Mouse (Mus musculus) frontal cortex, postnatal 14 days (tissue): ENCODE measurements at regions not wholly inside any gene's neighbourhood (a gene's known extent, or its start where the extent isn't known, plus 50 kb on each side); places are given as distances from the start of the nearest gene placed in this dataset.
"Not testable (repeated sequence)": the region's sequence is repeated elsewhere in the genome, so short reads cannot be mapped to it uniquely, and the experiment has no call there.

ENCODE experiments used
- DNase-seq, 2 experiments: peaks; one replicate each; pipeline ENCODE4 v3.0.0; 2022; ENCODE audit warnings: low spot score in 2 of 2

DNA sequence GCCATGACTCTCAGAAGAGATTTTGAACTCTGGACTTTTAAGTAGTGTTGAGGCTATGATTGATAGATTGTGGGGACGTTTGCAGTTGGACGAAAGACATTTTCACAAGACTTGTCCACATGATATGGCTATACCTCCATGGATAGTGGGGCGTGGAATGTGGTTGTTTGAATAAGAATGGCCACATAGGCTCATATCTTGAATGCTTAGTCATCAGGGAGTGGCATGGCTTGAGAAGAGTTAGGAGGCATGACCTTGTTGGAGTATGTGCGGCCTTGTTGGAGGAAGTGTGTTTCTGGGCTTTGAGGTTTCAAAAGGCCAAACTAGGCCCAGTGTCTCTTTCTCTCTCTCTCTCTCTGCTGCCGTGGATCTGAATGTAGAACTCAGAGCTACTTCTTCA, 204.7 kb upstream of the Pclo start:
- DNase-seq: no peak

DNA sequence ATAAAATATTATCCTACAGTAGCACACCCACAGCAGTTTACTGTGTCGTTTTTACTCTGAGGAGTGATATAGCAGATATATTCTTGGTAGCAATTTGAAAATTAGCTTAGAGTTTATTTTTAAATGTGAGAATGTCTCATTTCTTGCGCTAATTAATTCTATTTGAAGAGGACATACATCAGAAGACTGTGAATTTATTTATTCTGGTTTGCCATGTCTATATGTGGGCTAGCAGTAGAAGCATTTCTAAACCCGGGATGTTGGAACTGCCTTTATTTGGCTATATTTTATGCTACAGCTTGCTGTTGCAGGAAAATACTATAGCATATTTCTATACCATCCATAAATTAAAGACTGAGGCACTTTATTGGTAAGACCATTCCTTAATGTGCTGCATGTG, 203.0 kb upstream of the Pclo start:
- no peak for DNase-seq

DNA sequence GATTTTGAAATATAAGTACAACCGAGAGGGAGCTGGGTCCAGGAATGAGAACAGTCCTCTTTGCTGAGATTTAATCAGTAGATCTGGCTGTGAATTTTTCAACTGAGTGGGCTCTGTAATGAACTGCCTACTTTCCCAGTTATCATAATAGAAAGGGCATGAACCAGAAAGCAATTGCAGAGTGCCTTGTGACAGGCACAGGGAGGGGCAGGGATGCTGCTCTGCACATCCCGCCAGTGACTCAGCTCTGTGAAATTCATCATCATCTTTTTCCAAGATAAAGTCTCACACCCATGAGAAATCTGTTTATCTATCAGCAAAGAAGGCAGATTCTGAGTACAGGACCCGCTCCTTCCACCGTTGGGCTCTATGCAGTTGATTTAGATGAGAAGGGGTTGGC, 194.5 kb upstream of the Pclo start:
- DNase-seq: peak in 1 of 2 experiments; percentile 7

DNA sequence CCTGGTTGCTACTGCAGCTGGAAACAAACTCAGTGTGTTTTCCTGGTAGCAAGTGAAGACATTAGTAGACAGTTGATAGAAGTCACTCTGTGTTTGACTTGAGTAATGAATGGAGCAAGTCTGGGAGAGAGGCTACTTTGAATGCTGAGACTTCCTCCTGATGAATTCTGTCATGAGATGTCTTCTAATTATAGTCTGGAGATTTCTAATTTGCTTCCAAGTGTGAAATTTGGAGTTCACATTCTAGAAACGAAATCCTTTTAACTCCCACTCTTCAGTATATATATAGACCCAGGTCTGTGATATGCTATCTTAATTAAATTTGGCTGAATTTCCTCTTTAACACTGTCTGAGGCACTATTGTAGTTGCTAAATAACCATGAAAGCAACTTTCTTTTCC, 192.7 kb upstream of the Pclo start:
- DNase-seq: no peak

DNA sequence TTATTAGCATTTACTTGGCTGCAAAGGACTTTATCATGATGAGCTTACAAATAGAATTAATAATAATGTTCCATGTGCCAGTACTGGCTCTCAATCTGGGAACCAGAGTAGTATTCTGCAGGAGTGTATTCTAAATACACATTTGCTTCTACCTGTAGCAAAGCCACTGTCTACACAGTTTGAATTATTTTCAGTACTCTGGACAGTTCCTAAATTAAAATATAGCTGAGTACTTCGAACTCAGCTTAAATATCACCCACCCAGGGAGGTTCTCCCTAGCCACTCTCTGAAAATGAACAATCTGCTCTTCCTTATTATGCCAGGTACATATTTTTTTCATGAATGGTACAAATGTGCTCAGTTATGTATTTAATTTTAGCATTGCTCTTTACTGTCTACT, 154.3 kb upstream of the Pclo start:
- no peak for DNase-seq

DNA sequence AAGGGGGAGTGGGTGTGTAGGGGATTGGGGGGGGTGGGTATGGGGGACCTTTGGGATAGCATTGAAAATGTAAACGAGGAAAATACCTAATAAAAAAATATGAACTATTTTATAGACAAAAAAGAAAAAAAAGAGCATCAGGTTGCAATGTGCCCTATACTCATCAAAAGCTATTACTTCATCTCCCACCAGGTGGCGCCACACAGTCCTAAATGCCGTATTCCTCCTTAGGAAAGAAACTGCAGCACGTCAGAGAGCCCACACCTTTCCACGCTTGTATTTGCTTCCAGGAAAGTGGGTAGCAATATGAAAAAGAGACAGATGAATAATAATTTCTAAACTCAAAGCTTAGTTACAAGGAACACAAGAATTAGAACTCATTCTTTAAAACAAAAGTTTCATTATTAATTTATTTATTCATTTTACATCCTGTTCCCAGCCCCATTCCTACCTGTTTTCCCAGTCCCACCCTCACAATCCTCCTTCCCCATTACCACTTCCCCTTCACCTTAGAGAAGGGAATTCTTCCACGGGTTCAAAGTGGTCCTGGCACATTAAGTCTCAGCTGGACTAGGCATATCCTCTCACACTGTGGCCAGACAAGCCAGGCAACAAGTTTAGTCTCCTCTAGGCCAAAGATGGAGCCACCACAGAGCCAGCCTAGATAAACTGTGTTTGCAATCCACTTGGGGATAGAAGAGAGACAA, 125.4 kb upstream of the Pclo start:
- peak; percentile 34 to 71 for DNase-seq

DNA sequence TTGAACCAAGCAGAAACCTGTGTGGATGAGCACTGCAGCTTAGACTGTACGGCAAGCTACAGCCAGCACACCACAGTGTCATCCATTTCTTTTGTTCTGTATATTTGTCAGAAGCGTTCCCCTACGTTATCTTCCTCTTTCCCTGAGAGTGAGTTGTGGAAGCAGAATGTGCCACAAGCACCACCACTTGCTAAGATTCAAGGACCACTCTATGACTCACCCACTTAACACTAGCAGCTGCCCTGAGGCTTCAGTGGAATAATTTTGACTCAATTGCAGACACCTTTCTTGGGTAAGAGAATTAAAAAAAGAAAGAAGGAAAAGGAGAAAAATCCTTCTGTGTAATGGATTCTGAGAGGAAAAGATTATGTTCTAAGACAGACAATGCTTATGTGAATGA, 122.9 kb upstream of the Pclo start:
- no peak for DNase-seq

DNA sequence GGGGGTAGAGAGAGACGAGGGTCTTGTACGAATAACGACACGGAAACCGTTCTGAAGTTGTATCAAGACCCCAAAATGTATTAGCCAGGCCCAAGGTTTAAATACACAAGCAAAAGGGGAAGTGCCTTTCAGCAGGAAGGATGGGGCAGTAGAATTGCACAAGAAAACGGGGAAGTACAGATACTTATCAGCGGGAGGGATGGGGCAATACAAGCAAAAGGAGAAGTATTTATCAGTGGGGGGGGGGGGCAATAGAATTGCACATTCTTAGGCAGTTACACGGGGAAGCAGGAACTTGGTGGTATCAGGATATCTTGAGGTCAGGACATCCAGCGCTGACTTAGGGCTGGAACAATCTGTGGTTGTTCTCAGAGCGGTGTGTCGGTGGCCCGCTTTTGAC, 111.3 kb upstream of the Pclo start:
- not testable (repeated sequence) for DNase-seq

DNA sequence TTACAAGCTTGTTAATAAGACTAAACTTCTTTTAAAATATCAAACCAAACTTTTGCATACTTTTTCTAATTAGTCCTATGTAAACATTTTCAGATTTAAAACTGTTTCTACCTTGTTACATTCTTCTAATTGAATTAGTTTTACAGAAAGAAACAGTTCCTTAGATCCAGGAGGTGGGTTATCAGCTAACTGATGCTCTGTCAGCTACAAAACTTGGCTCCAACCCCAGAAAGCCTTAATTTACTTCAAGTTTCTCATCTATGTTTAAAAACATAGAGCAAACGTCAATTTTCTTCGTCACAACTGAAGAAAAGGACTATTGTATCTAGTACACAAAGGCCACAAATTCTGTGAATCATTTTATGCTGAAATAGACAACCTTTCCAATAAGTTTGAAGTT, 110.4 kb upstream of the Pclo start:
- DNase-seq: no peak

DNA sequence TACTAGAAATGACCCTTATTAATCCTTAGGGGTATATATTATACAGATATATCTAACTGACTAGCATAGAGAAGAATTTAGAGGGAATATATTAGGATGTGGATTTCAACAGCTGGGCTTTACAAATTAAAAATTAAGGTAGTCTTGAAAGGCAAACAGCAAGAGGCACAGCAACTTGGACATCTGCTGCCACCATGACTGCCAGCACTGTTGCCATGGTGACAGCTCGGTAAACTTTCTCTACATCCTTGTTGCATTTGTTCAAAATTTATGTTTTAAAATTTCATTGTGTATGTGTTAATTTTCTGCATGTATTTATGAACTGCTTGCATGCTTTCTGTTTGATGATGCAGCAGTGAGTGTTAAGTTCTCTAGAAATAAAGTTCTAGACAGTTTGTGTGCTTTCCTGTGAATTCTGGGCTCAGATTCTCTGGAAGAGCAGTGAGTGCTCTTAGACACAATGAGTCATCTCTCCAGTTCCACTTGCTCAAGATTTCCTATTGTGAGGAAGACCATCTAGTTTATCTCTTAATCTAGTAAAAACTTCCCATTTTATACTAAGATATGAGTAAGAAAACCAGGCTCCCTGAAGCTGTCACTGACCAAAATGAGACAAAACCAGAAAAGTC, 99.4 kb upstream of the Pclo start:
- no peak for DNase-seq

DNA sequence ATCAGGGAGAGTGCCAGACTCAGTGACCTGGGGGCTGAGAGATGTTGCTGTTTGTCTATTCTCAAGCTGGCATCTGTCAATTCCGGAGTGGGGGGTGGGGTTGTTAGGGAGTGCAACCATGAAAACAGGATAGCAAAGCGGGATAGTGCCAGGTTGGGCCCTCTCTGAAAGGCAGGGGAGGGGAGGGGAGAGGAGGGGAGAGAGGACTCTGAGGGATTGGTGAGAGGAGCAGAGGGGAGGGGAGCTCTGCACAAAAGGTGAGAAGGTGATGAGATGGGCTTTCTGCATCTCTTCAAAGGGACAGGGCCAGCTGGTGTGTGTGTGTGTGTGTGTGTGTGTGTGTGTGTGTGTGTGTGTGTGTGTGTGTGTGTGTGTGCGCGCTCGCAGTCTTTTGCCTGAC, 61.6 kb upstream of the Pclo start:
- DNase-seq: no peak
